Mouse (Mus musculus) inflammation-experienced regulatory T-cells, adult 6 months (primary cell): ENCODE results near the gene Card19. TPM values are rescaled to one million over a fixed set of nuclear protein-coding genes. Genes with fewer than 3 reads are reported as not detected.
A peak's percentile ranks its signal among the peaks of the same experiment; 100 is the strongest.

Experiments
- ATAC-seq: one replicate; pipeline ENCODE4 v1.8.0; 2017
- polyA plus RNA-seq, 3 experiments: library from polyadenylated mRNA; unstranded; fragments of 100-300 nt; shearing (Covaris generic); gene quantifications; one replicate each; pipeline ENCODE4 v1.2.1; 2017

Gene Card19
- polyA plus RNA-seq, 3 experiments from 2014 or later, result 58.3 to 83.2 (median 61.4) TPM

GRCm38 (mm10) chr13:49193650-49194049, 22.2 kb downstream of the Card19 start:
- ATAC-seq, result no peak

DNA sequence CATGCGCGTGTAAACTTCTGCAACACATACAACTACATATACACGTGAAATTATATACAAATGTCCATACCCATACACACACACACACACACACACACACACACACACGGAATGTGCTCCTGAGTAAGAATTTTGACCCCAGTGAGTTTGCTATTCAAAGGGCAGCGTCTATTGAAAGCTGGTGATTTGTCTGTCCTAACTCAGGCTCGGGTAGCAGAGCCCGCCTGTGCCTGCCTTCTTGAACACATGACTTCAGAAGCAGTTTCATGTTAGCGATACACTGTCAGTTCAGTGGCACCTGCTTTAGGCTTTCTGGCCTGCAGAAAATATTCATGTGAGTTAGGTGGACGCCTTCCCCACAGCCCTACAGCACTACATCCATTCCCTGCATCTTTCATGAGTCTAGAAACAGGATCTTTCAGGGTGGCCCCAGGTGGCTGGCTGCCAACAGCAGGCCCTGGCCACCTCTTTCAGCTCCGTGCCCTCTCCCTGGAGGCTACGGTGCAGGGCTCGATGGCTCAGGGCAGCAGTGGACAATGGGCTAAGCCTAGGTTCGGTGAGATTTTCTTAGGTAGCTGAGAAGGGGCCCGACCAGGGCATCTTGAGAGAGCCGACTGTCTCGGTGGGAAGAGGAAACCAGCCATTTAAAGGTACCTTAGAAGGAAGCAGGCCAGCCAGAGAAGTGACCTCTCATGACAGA, 23.5 kb downstream of the Card19 start:
- no peak for ATAC-seq

DNA sequence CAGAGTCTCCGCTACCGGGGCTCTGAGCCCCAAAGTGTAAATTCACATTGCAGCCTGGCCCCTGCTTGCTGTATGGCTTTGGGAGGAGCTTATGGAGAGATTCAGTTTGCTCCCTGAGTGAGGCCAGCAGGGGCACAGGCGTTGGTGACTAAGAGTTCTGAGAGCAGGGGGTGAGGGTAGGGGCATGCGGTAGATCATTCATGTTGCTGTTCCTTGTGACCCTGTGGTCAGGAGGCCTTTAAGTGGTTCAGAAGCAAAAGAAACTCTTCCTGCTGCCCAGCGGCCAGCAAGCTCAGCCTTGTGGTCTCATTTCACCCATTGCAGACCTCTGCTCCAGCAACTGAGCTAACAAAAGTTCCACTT, 24.2 kb downstream of the Card19 start:
- no peak for ATAC-seq

DNA sequence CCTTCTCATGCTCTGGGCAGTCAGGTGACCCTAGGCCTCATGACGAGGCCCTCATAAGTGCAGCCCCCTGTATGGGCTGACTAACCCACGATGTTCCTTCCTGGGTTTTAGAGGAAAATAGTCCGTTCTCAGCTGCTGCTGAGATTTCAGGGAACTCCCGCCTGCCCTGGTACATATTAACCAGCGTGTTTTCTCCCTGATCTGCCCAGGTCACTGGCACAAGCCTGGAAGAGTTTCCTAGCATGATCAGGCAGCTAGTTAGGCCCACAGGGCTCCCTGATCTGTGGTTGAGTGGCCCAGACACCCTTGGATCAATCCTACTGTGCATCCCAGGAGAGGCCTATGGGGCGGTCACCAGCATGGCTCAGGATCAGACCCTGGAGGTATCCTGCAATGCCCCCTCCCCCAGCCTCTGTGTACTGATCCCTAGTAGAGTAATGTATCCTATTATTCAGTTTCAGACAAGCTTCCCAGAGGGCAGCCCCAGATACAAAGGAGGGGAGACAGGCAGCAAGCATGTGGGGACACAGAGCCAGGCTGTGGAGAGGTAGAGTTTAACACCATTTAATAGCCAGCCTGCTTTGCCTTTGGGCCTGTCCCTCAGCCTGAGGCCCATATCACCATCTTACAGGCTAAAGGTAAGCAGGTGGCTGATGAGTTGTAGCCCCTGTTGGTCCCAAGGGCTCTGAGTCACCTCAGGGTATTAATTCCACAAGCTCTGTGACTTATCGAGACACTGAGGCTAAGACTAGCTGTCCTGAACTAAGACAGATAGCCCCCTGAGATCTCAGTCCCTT, 24.8 kb downstream of the Card19 start:
- no peak for ATAC-seq

DNA sequence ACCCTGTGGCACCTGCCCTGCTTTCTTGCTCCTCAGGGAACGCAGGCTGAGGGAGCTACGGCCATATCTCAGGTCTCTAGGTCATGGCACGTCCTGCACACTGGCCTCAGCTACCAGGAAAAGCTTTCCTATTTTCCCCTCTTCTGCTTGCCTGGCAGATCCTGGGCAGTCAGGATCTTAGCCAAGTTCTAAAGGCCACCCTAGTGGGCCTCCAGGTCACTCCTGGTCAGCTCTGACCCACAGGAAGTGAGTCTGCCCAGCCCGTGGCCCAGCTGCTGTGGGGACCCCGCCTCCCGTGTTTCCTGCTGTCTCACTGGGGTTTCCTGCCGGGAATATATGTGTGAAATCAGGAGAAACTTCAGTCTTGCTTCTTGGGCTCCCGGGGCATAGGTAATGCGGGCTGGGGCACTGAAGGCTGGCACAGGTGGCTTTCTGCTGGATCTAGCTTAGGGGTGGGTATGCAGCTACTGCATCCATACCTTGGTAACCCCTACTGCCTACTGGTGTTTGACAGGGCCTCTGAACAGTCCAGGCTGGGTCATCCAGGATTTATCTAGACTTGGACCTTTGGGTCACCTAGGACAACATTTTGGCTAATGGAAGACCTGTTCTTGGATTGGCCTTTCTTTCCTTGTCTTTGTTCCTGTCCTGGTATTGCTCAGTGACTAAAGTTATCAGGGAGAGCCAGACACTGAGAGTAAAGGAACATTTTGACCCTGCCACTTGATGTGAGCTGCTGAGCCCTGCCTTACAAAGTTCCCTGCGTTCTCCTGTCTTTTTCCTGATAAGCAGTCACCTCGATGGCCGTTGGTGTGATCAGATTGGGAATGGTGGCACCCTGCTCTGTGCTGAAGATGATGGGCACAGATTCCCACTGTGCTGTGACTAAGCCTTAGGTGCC, 25.6 kb downstream of the Card19 start:
- no peak for ATAC-seq

DNA sequence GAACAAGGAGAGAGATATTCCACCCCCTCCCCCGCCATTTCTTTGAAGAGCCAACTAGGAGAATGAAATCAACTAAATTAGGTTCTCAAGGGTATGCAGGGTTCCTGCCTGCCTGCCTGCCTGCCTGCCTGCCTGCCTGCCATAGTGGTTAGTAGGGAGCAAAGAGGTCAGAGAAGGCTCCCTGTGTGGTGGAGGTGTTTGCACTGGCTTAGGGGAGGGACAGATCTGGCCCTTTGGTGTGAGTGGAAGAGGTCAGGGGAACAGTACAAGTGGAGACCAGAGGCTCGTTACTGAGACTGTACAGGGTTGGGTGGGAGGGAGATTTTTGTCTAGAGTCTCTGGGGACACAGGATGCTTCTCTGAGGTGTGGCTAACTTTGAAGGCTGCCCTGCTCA, 26.9 kb downstream of the Card19 start:
- ATAC-seq, result no peak

DNA sequence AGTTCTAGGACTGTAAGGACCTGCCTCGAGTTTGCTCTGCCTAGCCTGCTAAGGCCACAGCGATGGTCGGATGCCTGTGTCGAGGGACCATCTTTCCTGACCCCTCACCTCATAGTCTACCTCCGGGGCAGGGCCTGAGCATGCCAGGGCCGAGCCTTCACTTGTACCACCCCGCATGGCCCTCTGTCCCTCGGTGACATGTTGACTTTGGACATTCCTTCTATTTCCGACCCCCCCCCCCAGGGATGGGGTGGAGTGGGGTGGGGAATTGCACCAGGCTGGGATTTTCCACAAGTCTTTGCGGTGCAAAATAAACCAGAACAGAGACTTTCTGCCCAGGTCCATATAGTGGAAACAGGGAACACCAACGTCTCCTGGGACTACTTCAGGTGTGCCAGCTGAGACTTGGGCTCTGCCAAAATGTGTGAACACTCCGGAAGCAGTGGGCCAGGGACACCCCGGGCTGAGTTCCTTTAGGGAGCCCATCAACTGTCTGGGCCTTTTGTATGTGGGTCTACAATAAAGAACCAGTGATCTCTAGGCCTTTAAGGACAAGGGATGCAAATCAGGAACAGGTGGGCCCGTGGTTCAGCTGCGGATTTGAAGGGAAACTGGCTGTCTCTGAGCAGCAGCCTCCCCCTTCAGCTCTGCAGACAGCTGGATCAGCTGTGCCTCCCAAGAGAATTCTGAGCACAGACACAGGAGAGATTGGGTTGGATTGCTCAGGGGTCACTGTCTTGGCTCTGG, 27.4 kb downstream of the Card19 start:
- ATAC-seq, result no peak

DNA sequence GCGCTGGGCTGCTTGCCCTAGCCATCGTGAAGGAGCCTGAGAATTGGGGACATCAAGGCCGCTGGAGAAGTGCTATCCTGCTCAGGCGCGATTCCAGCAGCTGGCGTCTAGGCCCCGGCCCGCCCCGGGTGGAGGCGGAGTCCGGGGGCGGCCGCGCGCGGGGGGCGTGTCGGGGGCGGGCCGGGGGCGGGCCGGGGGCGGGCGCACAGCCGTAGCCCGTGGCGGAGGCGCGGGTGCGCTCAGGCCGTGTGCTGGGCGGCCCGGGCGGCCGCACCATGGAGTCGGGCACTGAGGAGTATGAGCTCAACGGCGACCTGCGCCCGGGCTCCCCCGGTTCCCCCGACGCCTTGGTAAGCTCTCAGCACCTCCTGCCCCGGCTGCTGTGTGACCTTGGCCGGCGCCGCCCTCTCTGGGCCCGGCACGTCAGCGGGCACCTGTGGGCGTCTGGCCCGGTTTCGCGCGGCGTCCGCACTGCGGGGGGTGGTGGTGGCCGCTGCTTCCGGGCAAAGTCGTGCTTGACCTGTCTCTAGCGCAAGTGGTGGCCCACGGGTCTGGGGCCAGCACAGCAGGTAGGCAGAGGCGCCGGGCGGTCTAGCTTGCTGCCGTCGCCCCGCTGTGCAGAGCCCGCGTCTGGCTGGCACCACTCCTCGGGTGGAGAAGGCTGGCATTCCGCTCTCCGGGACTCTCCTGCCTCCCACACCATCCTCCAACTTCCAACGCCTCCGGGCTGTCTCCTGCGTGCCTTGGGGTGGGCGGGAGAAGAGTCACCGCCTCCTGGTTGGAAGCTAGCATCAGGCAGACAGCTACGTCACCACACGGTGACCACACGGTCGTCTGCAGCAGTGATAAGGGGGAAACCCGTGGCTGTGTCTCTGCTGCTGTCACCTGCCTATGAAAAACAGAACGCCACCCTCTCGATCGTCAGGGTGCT, 28.3 kb downstream of the Card19 start, which contains the start of gene Ninj1:
TSS of gene Ninj1 (plus strand) at position 198 of the 931 bp plus-strand sequence.
- ATAC-seq, result peak; percentile 91

DNA sequence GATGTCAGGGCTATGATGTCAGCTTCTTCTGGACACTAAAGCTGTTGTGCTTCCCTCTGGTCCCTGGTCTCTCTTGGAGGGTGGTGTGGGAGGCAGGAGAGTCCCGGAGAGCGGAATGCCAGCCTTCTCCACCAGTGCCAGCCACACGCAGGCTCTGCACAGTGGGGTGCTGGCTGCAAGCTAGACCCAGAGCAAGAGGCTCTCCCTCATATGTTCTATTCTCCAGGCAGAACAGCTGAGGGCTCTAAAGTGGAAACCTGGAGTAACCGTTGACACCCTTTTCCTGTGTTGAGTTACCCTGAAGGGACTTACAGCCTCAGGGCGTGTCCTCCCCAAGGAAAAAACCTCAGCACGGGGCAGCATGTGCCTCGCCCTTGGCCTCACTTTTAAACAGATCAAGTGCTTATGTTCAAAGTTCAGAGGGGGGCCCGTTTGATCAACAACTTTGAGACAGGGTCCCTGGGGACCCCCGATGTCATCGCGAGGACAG, 29.0 kb downstream of the Card19 start:
- ATAC-seq, result peak; percentile 7

- no peak for ATAC-seq
These were observed 32.2 kb downstream of the Card19 start for GRCm38 (mm10) chr13:49183646-49184045.

DNA sequence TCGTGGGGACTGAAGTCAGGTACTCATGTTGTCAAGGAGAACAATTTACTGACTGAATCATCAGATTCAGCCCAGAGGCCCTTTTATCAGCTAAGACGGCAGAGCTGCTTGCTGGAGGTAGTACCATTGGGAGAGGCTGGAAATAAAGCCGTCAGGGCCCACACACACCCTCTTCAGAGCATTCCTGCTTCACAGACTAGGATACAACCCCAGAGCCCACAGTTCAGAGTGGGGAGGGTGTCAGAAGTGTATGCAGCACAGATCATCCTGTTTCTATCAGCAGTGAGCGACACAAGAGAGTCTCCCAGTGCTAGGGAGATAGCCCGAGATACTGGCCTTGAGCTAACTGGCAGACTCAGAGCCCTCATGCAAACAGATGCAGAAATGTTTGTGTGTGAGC, 32.7 kb downstream of the Card19 start:
- ATAC-seq, result no peak

- ATAC-seq, result no peak
These were observed 34.3 kb downstream of the Card19 start for GRCm38 (mm10) chr13:49181411-49181984.

DNA sequence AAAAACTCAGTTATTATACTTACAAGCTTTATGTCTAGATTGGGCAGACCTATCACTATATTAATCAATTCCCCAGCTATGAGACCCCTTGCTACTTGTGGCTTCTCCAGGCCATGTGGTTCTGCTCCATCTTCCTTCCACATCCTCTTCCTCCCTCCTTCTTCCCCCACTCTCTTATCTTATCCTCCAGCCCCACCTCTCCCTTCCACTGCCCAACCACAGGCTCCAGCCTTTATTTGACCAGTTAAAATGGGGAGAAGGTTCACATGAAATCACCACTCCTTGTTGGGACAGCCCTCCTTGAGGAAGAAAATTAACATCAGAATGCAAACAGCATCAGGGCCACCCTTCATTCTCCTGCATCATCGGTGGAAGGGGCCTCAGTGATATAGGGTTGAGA, 35.1 kb downstream of the Card19 start:
- no peak for ATAC-seq

GRCm38 (mm10) chr13:49180274-49180673, 35.6 kb downstream of the Card19 start:
- ATAC-seq, result no peak

DNA sequence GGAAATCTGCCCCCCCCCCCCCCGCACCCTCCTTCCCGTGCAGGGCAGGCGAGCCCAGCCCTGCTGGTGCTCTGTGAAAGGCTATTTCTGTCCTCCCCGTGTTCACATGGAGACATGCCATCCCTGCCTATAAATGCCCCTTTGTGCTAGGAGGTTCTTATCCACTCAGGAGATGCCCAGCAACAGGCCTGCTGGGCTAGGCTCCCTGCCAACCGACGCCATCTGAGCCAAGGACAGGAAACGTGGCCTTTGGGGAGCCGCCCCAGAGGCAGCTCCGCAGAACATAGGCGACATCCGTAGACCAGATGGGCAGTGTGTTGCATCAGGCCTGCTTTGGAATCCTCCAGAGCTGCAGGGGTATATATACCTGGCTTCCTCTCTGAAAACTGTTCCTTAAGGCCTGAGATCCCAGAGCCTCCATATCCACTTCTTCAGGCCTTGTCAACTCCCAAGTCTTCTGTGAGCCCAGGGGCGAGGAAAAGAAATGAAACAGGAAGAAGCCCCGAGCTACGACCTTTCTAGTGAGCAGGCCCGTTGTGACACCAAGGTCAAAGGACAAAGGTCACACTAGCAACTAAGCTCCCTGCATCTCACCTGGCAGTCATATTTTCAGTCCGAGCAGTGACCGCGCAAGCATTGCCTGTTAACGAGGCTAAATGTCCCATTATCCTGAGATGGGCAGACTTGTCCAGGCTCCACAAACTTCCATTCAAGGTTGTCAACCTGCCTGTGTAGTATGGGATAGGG, 36.8 kb downstream of the Card19 start:
- ATAC-seq, result no peak

GRCm38 (mm10) chr13:49175509-49175908, 40.3 kb downstream of the Card19 start:
- no peak for ATAC-seq

- peak; percentile 60 for ATAC-seq
These were observed 42.8 kb downstream of the Card19 start for GRCm38 (mm10) chr13:49172971-49173596.

DNA sequence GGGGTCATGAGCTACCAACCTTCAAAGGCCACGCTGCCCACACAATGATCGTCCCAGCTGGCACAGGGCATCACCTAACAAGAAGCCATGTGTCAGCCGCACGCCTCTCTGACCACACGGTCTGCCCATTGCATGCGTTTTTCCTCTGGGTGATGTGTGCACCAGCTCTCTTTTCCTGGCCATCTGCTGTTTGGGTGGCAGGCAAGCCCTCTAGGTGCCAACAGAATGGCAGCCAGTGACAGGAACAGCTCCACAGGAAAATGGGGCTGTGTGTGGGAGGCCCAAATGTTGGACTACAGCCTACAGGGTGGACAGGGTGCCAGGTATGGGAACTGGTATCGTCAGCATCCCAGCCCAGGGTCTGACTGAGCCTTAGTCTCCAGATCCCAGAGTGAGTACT, 43.5 kb downstream of the Card19 start:
- ATAC-seq, result no peak

DNA sequence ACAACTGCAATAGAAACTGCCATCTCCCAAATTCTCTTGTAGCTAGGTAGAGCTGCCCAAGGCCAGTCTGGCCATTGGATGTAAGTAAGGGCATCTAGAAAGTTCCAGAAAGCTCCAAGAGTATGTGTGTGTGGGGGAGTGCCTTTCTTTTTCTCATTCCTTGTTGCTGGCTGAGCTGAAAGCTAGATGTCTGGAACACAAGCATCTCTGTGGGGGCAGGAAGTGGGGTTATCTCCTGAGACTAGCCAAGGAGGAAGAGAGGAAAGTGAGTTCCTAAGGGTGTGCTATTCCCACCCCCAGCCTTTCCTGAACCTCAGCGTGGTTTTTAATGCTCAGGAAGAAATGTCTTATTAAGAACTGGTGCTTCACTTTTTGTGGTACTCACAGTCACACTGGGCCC, 44.1 kb downstream of the Card19 start:
- no peak for ATAC-seq
